9 mouse cellular contexts compared by ENCODE assay signal in the genomic region with DNA sequence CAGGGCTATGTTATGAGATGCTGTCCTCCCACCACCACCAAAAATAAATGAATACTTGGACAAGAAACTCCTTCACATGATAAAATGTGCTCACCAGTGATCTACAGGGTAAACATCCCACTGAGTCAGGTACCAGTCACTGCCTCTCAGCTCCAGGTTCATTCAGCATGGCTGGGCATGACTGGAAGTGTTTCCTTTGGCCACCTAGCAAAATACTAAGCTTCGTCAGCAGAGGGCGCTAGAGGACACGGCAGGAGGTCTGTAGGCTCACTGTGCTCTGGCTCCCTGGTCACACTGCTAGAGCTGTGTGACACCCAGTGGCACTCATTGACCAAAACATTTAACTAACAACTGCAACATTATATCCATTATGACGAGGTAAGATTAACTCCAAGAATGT. TPM values are rescaled to one million over a fixed set of nuclear protein-coding genes. Genes with fewer than 3 reads are reported as not detected.
DNase-seq lines count a peak whose midpoint lies in the region; ATAC-seq lines count a peak whose summit lies in the region.
"Had no signal": no experiment of that assay in that cellular context is flagged by ENCODE, and none has a peak within 500 bp of the region (broad histone marks: within the 10 kb centered on the region; RNA-seq: fewer than 3 reads in every experiment).

No protein-coding gene starts in this region.

- no peaks in the 10 kb centered on the region for H3K9me3 ChIP-seq in forebrain, embryonic 12.5 days
- H3K9me3 ChIP-seq: neural tube, embryonic 12.5 days had no signal

- H3K4me1 ChIP-seq in forebrain, embryonic 12.5 days = 0 out of 2 replicates have a peak, but pooled peaks cover 3% of the 10 kb centered on the region
- H3K4me1 ChIP-seq: neural tube, embryonic 12.5 days had no signal

- no peak overlapping the region for H3K4me2 ChIP-seq in forebrain, embryonic 12.5 days
- H3K4me2 ChIP-seq: neural tube, embryonic 12.5 days had no signal

- peak; percentile 43 for DNase-seq in MEL-GATA-1-ER (ENCODE audit: extremely low read depth, low read depth)
- DNase-seq in c-Kit-positive CD71-positive TER-119-negative erythroid progenitor cells, embryonic 14.5 days (ENCODE audit: low read depth) = peak; percentile 81
- peak; percentile 51 for DNase-seq in heart, postnatal 25 days (ENCODE audit: low spot score)
- DNase-seq in layer of hippocampus, adult 8-10 months (ENCODE audit: low spot score in 2 of 2) = peak; percentile 61 to 86
- DNase-seq in lung, postnatal 10 days = peak; percentile 92
- DNase-seq in right cerebral cortex, postnatal 25 days = peak; percentile 65
- peak; percentile 84 to 86 for DNase-seq in urinary bladder, postnatal 36 days (ENCODE audit: low spot score in 2 of 2)

- intact Hi-C loops in heart, postnatal 25 days (cut with DNase I) = loop anchor here (5.0 kb wide), 2 partner anchors 129 to 211 kb away; partner anchors contain the start of gene Smbd1

- no peak overlapping the region for H3K4me3 ChIP-seq in forebrain, embryonic 12.5 days (replicated peaks)
- H3K4me3 ChIP-seq: neural tube, embryonic 12.5 days had no signal

- H3K36me3 ChIP-seq in forebrain, embryonic 12.5 days (replicated peaks) = no peaks in the 10 kb centered on the region
- H3K36me3 ChIP-seq: neural tube, embryonic 12.5 days had no signal

- no peak overlapping the region for H3K9ac ChIP-seq in forebrain, embryonic 12.5 days
- H3K9ac ChIP-seq: neural tube, embryonic 12.5 days had no signal

- WGBS in forebrain, embryonic 12.5 days = 6% methylated on average over 4 of the region's 4 CpGs

- H3K27ac ChIP-seq in forebrain, embryonic 12.5 days = no peak overlapping the region
- H3K27ac ChIP-seq: neural tube, embryonic 12.5 days had no signal

- ATAC-seq in forebrain, embryonic 12.5 days (ENCODE audit: low FRiP score) = peak; percentile 71; the same call in 1 of the 2 replicates

- H3K27me3 ChIP-seq in forebrain, embryonic 12.5 days = no peaks in the 10 kb centered on the region
- H3K27me3 ChIP-seq: neural tube, embryonic 12.5 days had no signal

RNA-seq across cellular contexts. Expression of gene Iqcg, which starts 32.3 kb away (rescaled TPM):
- polyA plus RNA-seq in forebrain, embryonic 12.5 days (2016; fragmentation: Nextera tagmentation; extraction: Ambion mirVana) = 4.3 and 4.5 TPM in 2 replicates
- under 1 TPM; 0.52 to 0.64 TPM for total RNA-seq in heart, postnatal 25 days (2021)
- total RNA-seq in layer of hippocampus, adult 8-10 months (2022) = 1 to 10 TPM; 4.8 to 5.7 (median 5.2) TPM

RNA-seq across cellular contexts. Expression of gene Rpl35a, which starts 32.5 kb away (rescaled TPM):
- 730 and 741 TPM in 2 replicates for polyA plus RNA-seq in forebrain, embryonic 12.5 days (2016; fragmentation: Nextera tagmentation; extraction: Ambion mirVana)
- total RNA-seq in heart, postnatal 25 days (2021) = 100 to 1,000 TPM; 303 to 319 TPM
- total RNA-seq in layer of hippocampus, adult 8-10 months (2022) = 100 to 1,000 TPM; 295 to 397 (median 360) TPM

RNA-seq across cellular contexts. Expression of gene Lmln, which starts 38.6 kb away (rescaled TPM):
- 3.1 and 4.4 TPM in 2 replicates for polyA plus RNA-seq in forebrain, embryonic 12.5 days (2016; fragmentation: Nextera tagmentation; extraction: Ambion mirVana)
- 1 to 10 TPM; 2.2 to 3.4 TPM for total RNA-seq in heart, postnatal 25 days (2021)
- total RNA-seq in layer of hippocampus, adult 8-10 months (2022) = 10 to 100 TPM; 14.2 to 20.7 (median 16.2) TPM
